Mouse (Mus musculus) stomach, embryonic 16.5 days (tissue): ENCODE data around the gene Gm40193. TPM values are rescaled to one million over a fixed set of nuclear protein-coding genes. Genes with fewer than 3 reads are reported as not detected.

Source experiments
- ATAC-seq: fragments of 200-750 bp; cut with Nextera tagmentation; 2 replicates; pipeline ENCODE4 v1.8.0; 2017; ENCODE audit warnings: moderate number of reproducible peaks, moderate TSS enrichment; ENCODE audit not compliant: insufficient read depth, low FRiP score
- H3K27ac ChIP-seq: fragments of 300-500 bp; sonication (generic); 2 replicates; pipeline ENCODE4 v1.5.1; 2014; ENCODE audit warnings: low read length
- H3K27me3 ChIP-seq: fragments of 300-500 bp; sonication (generic); 2 replicates; pipeline ENCODE4 v1.6.1; 2014; ENCODE audit warnings: low read length, control low read depth, mixed read lengths; ENCODE audit not compliant: control insufficient read depth, insufficient read depth
- H3K36me3 ChIP-seq: fragments of 300-500 bp; sonication (generic); 2 replicates; pipeline ENCODE4 v1.6.1; 2014; ENCODE audit warnings: low read length; ENCODE audit not compliant: control insufficient read depth, insufficient read depth
- H3K4me1 ChIP-seq: fragments of 300-500 bp; sonication (generic); 2 replicates; pipeline ENCODE4 v1.6.1; 2014; ENCODE audit warnings: low read length, control low read depth, mixed read lengths; ENCODE audit not compliant: control insufficient read depth, insufficient read depth
- H3K4me2 ChIP-seq: fragments of 300-500 bp; sonication (generic); 2 replicates; pipeline ENCODE4 v1.6.1; 2014; ENCODE audit warnings: low read depth, low read length, mixed read lengths
- H3K4me3 ChIP-seq: fragments of 300-500 bp; sonication (generic); replicated peaks from 2 replicates; pipeline ENCODE4 v1.5.1; 2014; ENCODE audit warnings: mild to moderate bottlenecking, low read length
- H3K9ac ChIP-seq: fragments of 300-500 bp; sonication (generic); 2 replicates; pipeline ENCODE4 v1.6.1; 2014; ENCODE audit warnings: low read length
- H3K9me3 ChIP-seq: fragments of 300-500 bp; sonication (generic); replicated peaks from 2 replicates; pipeline ENCODE4 v1.6.1; 2016; ENCODE audit warnings: low read length, control low read depth; ENCODE audit not compliant: control insufficient read depth
- WGBS: fragments of 180-500 bp; shearing (Covaris S2); extraction: QIAGEN DNeasy Blood & Tissue Kit; methylation state at CpG from one replicate; pipeline ENCODE4 v1.1.7; 2014; 5-methylcytosine and 5-hydroxymethylcytosine counted together
- polyA plus RNA-seq: library from polyadenylated mRNA; unstranded; fragments of >200 nt; fragmentation: Nextera tagmentation; extraction: Ambion mirVana; gene quantifications from 2 replicates; pipeline ENCODE4 v1.2.1, GENCODE M21; 2015

The Gm40193 gene
- not detected in 2 replicates for polyA plus RNA-seq

DNA sequence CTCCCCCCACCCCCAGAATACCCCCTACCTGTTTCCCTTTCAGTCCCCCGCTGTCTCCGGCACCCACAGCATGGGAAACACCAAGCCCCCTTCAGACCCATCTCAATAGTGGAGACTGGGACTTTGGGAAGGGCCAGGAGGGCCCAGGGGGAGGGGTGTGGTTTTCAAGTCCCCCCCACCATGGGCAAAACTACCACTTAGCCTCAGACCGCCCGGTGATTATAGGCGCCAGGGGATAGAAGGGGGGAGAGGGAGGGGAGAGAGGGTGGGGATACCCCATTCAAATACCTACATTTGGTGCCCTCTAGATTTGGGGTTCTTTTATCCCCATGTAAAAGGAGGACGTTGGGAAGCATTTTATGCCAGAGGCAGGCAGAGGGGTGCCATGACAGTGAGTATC lies at the start of gene Gm40193:
TSS of gene Gm40193 (minus strand) at position 101 of the 400 bp plus-strand sequence.
- Histone ChIP-seq H3K9ac (no peak within 1 kb of the TSS), H3K4me3 (no peak within 1 kb of the TSS), H3K36me3 (peaks cover 5% of the 10 kb centered on the region; the same call in 1 of the 2 replicates), H3K27me3 (no peaks in the 10 kb centered on the region), H3K4me1 (no peaks in the 10 kb centered on the region), H3K9me3 (no peaks in the 10 kb centered on the region), H3K4me2 (no peak within 1 kb of the TSS), H3K27ac (no peak within 1 kb of the TSS)
- no peak for ATAC-seq
- 79% methylated on average over 6 of the region's 6 CpGs for WGBS

DNA sequence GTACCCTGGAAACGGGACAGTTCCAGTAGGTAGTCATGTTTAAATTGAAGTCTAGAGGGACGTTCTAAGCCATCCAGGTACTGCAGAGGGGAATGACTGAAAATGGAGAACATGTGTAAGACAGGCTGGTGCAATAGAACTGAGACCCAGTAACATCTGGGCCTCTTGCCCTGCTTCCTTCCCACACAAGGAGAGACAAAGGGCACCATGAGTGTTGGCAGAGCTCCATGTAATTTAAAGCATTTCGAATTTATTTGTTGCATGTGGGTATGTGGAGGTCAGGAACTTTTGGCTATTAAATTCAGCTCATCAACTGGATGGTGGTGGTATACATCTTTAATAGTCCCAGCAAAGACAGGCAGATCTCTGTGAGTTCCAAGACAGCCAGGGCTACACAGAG lies 49.5 kb upstream of the Gm40193 start:
- Histone ChIP-seq H3K4me3 (no peak overlapping the region), H3K9ac (no peak overlapping the region), H3K36me3 (no peaks in the 10 kb centered on the region), H3K27ac (peak overlapping the region; percentile 92; the same call in 1 of the 2 replicates), H3K27me3 (no peaks in the 10 kb centered on the region), H3K4me2 (no peak overlapping the region), H3K4me1 (peaks cover 74% of the 10 kb centered on the region), H3K9me3 (no peaks in the 10 kb centered on the region)
- no peak for ATAC-seq
- 64% methylated on average over 3 of the region's 3 CpGs for WGBS

DNA sequence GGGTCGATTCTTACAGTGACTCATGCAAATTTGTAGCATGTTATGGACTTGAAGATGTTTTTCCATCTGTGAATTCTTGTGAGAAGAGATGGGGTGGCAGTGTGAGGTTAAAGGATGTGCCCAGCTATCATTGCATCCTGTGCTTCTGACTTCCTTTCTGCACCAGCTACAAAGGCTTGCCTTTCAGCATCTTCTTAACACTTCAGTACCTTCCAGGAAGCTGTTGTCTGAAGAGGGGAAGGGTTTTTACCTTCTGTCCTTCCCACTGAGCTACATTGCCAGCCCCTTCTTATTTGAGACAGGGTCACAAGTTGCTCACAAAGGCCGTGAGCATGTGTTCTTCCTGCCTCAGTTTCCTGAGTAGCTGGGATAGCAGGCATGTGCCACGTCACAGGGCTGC lies 48.2 kb upstream of the Gm40193 start:
- Histone ChIP-seq H3K4me3 (no peak overlapping the region), H3K36me3 (no peaks in the 10 kb centered on the region), H3K9ac (no peak overlapping the region), H3K9me3 (no peaks in the 10 kb centered on the region), H3K27me3 (no peaks in the 10 kb centered on the region), H3K4me1 (peaks cover 78% of the 10 kb centered on the region), H3K4me2 (no peak overlapping the region), H3K27ac (peak overlapping the region; percentile 95)
- no peak for ATAC-seq
- WGBS = 76% methylated on average over 3 of the region's 3 CpGs

DNA sequence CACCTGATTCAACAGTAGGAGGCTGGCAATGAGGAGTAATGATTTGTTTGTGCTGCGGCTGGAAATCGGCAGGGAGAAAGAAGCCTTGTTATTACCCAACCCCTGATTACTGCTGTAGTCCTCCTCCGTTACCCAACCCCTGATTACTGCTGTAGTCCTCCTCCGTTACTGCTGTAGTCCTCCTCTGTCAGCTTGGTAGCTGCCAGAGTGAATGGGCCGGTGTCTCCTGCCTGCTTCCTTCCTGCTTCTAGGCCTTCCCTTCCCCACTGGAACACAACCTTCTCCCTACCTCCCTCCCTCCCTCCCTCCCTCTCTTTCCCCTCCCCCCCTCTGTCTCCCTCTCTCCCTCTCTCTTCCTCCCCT lies 47.6 kb upstream of the Gm40193 start:
- Histone ChIP-seq H3K27ac (peak overlapping the region; percentile 95), H3K4me3 (no peak overlapping the region), H3K9ac (peak overlapping the region; percentile 47; the same call in 1 of the 2 replicates), H3K27me3 (no peaks in the 10 kb centered on the region), H3K4me2 (peak overlapping the region; percentile 20), H3K4me1 (peaks cover 76% of the 10 kb centered on the region), H3K36me3 (no peaks in the 10 kb centered on the region), H3K9me3 (no peaks in the 10 kb centered on the region)
- ATAC-seq = no peak
- WGBS = 42% methylated on average over 5 of the region's 5 CpGs

DNA sequence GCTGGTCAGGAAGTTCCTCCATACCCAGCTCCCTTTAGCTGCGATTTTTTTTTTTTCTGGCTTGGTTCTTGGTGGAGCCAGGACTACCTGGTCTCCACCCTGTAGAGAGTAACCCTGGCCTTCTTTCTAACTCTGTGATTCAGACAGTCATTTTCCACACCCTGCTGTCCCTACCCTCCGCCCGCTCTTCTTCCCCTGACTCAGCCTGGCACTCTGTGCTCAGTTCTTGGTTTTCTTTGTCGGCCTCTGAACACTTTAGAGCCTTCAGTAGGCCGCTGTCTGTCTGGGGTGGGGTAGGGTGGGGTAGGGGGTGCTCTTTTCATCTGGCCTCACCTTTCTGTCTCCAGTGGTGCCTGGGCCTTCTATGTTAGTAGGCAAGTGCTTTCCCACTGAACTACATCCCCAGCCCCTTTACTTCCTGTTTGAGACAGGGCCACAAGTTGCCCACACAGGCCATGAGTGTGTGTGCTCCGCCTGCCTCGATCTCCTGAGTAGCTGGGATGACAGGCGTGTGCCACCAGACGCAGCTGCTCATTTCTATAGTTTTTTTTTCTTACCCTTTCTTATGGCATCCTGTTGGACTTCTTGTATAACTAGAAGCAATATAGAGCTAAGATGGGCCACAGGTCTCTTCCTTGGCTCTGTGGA lies 47.1 kb upstream of the Gm40193 start:
- peak overlapping the region; percentile 20; the same call in 1 of the 2 replicates for H3K4me2 ChIP-seq
- peaks cover 71% of the 10 kb centered on the region for H3K4me1 ChIP-seq
- H3K4me3 ChIP-seq = no peak overlapping the region
- ATAC-seq = no peak
- no peaks in the 10 kb centered on the region for H3K36me3 ChIP-seq
- H3K9me3 ChIP-seq = no peaks in the 10 kb centered on the region
- H3K9ac ChIP-seq = peak overlapping the region; percentile 47; the same call in 1 of the 2 replicates
- H3K27ac ChIP-seq = peak overlapping the region; percentile 95
- no peaks in the 10 kb centered on the region for H3K27me3 ChIP-seq
- 59% methylated on average over 9 of the region's 9 CpGs for WGBS

DNA sequence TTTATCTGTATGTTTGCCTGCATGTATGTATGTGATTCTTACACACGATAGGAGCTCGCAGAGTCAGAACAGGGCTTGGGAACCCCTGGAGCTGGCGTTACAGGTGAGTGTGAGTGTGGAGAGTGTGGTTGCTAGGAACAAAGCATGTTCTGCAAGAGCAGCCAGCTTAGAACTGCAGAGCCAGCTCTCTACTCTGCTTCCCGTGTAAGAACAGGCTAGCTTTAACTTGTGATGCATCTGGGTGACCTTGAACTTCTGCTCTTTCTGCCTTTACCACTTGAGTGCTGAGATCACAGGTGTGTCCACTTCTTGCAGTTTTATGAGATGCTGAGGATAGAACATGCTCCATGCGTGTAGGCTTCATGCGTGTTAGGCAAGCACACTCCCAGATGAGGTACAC lies 46.2 kb upstream of the Gm40193 start:
- Histone ChIP-seq H3K4me1 (peaks cover 62% of the 10 kb centered on the region), H3K9ac (no peak overlapping the region), H3K4me3 (no peak overlapping the region), H3K36me3 (no peaks in the 10 kb centered on the region), H3K27me3 (no peaks in the 10 kb centered on the region), H3K27ac (peak overlapping the region; percentile 95), H3K9me3 (no peaks in the 10 kb centered on the region), H3K4me2 (peak overlapping the region; percentile 31; the same call in 1 of the 2 replicates)
- 78% methylated on average over 6 of the region's 6 CpGs for whole genome bisulfite sequencing
- ATAC-seq = no peak

DNA sequence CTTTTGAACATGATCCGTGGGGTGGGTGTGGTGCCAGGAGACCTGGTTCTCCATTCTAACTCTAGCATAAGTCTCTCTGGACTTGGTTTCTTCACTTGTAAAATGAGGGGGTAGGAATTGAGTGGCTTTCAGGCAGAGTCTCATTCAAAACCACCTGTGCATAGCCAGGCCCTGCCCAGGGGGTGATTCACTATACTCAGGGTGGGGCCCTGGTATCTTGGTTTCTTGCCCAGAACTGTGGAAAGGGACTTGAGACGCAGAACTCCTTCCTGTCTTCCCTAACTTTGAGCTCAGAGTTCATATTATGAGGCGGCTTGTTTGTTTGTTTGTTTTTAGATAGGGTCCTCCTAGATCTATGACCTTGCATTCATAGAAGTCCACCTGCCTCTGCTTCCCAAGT lies 44.5 kb upstream of the Gm40193 start:
- no peak overlapping the region; the same call in 1 of the 2 replicates for H3K4me2 ChIP-seq
- 56% methylated on average over 3 of the region's 3 CpGs for WGBS
- H3K4me1 ChIP-seq = peaks cover 49% of the 10 kb centered on the region
- 0 out of 2 replicates have a peak, but pooled peaks have one; percentile 55 for ATAC-seq
- no peaks in the 10 kb centered on the region for H3K36me3 ChIP-seq
- peak overlapping the region; percentile 95 for H3K27ac ChIP-seq
- no peak overlapping the region for H3K4me3 ChIP-seq
- H3K27me3 ChIP-seq = no peaks in the 10 kb centered on the region
- peak overlapping the region; percentile 62 for H3K9ac ChIP-seq
- no peaks in the 10 kb centered on the region for H3K9me3 ChIP-seq

DNA sequence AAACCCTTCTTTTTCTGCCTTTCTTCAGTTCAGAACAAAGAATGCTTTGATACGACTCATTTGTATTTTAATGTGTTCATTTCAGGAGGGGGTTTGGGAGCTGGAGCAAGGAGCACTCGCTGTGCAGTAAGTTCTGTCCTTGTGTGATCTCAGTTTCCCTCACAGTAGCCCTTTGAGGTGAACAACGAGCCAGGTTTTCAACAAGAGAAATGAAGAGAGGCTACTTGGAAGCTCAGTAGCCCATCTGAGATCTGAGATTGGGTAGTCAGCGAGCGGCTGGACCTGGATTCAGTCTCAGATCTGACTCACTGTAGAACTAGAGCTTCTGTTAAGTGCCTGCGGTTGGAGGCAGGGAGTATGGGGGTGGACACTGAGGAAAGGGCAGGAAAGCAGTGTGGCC lies 41.1 kb upstream of the Gm40193 start:
- 70% methylated on average over 6 of the region's 6 CpGs for WGBS
- Histone ChIP-seq H3K4me1 (peaks cover 38% of the 10 kb centered on the region), H3K4me2 (no peak overlapping the region), H3K9ac (peak overlapping the region; percentile 25; the same call in 1 of the 2 replicates), H3K27ac (no peak overlapping the region; the same call in 1 of the 2 replicates), H3K4me3 (no peak overlapping the region), H3K9me3 (no peaks in the 10 kb centered on the region), H3K27me3 (no peaks in the 10 kb centered on the region), H3K36me3 (no peaks in the 10 kb centered on the region)
- no peak for ATAC-seq

DNA sequence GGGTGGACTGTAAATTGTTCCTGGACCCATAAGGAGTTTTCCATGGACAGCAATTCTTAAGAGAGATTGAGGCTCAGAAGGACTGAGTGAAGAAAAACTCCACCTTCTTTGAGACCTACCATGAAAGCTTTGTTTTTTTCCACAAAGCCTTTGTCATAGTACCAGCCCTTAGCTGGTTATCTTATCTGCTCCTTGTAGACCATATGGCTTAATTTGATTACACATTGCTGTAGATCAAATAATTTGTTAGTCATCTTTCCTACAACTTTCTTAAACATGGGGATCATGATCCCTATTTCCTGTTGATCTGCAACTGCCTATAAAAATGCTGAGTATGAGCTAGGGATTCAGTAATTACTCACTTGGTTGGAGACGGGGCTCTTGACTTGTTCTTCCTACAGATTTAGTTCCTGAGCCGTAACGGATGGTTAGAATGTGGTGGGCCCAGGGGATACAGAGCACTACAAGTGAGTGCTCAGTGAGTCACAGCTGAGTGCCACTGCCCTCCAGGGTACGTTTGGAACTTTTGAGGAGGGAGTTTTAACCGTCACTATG lies 39.7 kb upstream of the Gm40193 start:
- ATAC-seq = no peak
- Histone ChIP-seq H3K27me3 (no peaks in the 10 kb centered on the region), H3K4me3 (no peak overlapping the region), H3K4me1 (peaks cover 24% of the 10 kb centered on the region), H3K9me3 (no peaks in the 10 kb centered on the region), H3K9ac (no peak overlapping the region), H3K27ac (peak overlapping the region; percentile 67), H3K36me3 (no peaks in the 10 kb centered on the region; the same call in 1 of the 2 replicates), H3K4me2 (no peak overlapping the region)
- WGBS = 46% methylated on average over 5 of the region's 5 CpGs
